Mouse (Mus musculus) stomach, embryonic 16.5 days (tissue): ENCODE data around the gene Krt17. TPM values are rescaled to one million over a fixed set of nuclear protein-coding genes. Genes with fewer than 3 reads are reported as not detected.

Experiments
- ATAC-seq: fragments of 200-750 bp; cut with Nextera tagmentation; 2 replicates; pipeline ENCODE4 v1.8.0; 2017; ENCODE audit warnings: moderate number of reproducible peaks, moderate TSS enrichment; ENCODE audit not compliant: insufficient read depth, low FRiP score
- H3K27ac ChIP-seq: fragments of 300-500 bp; sonication (generic); 2 replicates; pipeline ENCODE4 v1.5.1; 2014; ENCODE audit warnings: low read length
- H3K27me3 ChIP-seq: fragments of 300-500 bp; sonication (generic); 2 replicates; pipeline ENCODE4 v1.6.1; 2014; ENCODE audit warnings: low read length, control low read depth, mixed read lengths; ENCODE audit not compliant: control insufficient read depth, insufficient read depth
- H3K36me3 ChIP-seq: fragments of 300-500 bp; sonication (generic); 2 replicates; pipeline ENCODE4 v1.6.1; 2014; ENCODE audit warnings: low read length; ENCODE audit not compliant: control insufficient read depth, insufficient read depth
- H3K4me1 ChIP-seq: fragments of 300-500 bp; sonication (generic); 2 replicates; pipeline ENCODE4 v1.6.1; 2014; ENCODE audit warnings: low read length, control low read depth, mixed read lengths; ENCODE audit not compliant: control insufficient read depth, insufficient read depth
- H3K4me2 ChIP-seq: fragments of 300-500 bp; sonication (generic); 2 replicates; pipeline ENCODE4 v1.6.1; 2014; ENCODE audit warnings: low read depth, low read length, mixed read lengths
- H3K4me3 ChIP-seq: fragments of 300-500 bp; sonication (generic); replicated peaks from 2 replicates; pipeline ENCODE4 v1.5.1; 2014; ENCODE audit warnings: mild to moderate bottlenecking, low read length
- H3K9ac ChIP-seq: fragments of 300-500 bp; sonication (generic); 2 replicates; pipeline ENCODE4 v1.6.1; 2014; ENCODE audit warnings: low read length
- H3K9me3 ChIP-seq: fragments of 300-500 bp; sonication (generic); replicated peaks from 2 replicates; pipeline ENCODE4 v1.6.1; 2016; ENCODE audit warnings: low read length, control low read depth; ENCODE audit not compliant: control insufficient read depth
- WGBS: fragments of 180-500 bp; shearing (Covaris S2); extraction: QIAGEN DNeasy Blood & Tissue Kit; methylation state at CpG from one replicate; pipeline ENCODE4 v1.1.7; 2014; 5-methylcytosine and 5-hydroxymethylcytosine counted together
- polyA plus RNA-seq: library from polyadenylated mRNA; unstranded; fragments of >200 nt; fragmentation: Nextera tagmentation; extraction: Ambion mirVana; gene quantifications from 2 replicates; pipeline ENCODE4 v1.2.1, GENCODE M21; 2015

Gene Krt17
- polyA plus RNA-seq, 1 experiment from 2014 or later: 34.0 TPM

- WGBS: 52% methylated on average over 7 of the region's 7 CpGs
- ATAC-seq: no peak
Observed at GRCm38 (mm10) chr11:100274719-100275118, 13.9 kb upstream of the Krt17 start.

GRCm38 (mm10) chr11:100271878-100272277, 11.0 kb upstream of the Krt17 start:
- ATAC-seq: no peak
- WGBS: 86% methylated on average over 1 of the region's 1 CpGs
- H3K4me2 ChIP-seq: no peak overlapping the region

More at GRCm38 (mm10) chr11:100274719-100275118, 13.9 kb upstream of the Krt17 start:
- peaks cover 3% of the 10 kb centered on the region; the same call in 1 of the 2 replicates for H3K4me1 ChIP-seq
- H3K9ac ChIP-seq: no peak overlapping the region
- no peak overlapping the region for H3K27ac ChIP-seq
- no peaks in the 10 kb centered on the region for H3K27me3 ChIP-seq
- H3K4me2 ChIP-seq: no peak overlapping the region
- no peak overlapping the region for H3K4me3 ChIP-seq
- no peaks in the 10 kb centered on the region for H3K36me3 ChIP-seq
- no peaks in the 10 kb centered on the region for H3K9me3 ChIP-seq

GRCm38 (mm10) chr11:100269821-100270332, 9.0 kb upstream of the Krt17 start, which contains the start of gene Krt42:
Gene Krt42 (minus strand): TSS chr11:100269871.
- H3K4me3 ChIP-seq: no peak within 1 kb of the TSS
- H3K36me3 ChIP-seq: no peaks in the 10 kb centered on the region
- no peaks in the 10 kb centered on the region for H3K9me3 ChIP-seq
- no peak within 1 kb of the TSS for H3K27ac ChIP-seq
- no peak within 1 kb of the TSS for H3K4me2 ChIP-seq
- ATAC-seq: no peak
- H3K27me3 ChIP-seq: no peaks in the 10 kb centered on the region
- peaks cover 3% of the 10 kb centered on the region; the same call in 1 of the 2 replicates for H3K4me1 ChIP-seq
- WGBS: 86% methylated on average over 7 of the region's 7 CpGs
- H3K9ac ChIP-seq: no peak within 1 kb of the TSS

More at GRCm38 (mm10) chr11:100271878-100272277, 11.0 kb upstream of the Krt17 start:
- Histone ChIP-seq H3K9ac (no peak overlapping the region), H3K4me1 (peaks cover 3% of the 10 kb centered on the region; the same call in 1 of the 2 replicates), H3K36me3 (no peaks in the 10 kb centered on the region), H3K27ac (no peak overlapping the region), H3K27me3 (no peaks in the 10 kb centered on the region), H3K4me3 (no peak overlapping the region), H3K9me3 (no peaks in the 10 kb centered on the region)

GRCm38 (mm10) chr11:100262058-100262980, 1.5 kb upstream of the Krt17 start:
- Histone ChIP-seq H3K4me1 (peaks cover 8% of the 10 kb centered on the region; the same call in 1 of the 2 replicates), H3K27me3 (no peaks in the 10 kb centered on the region), H3K9ac (no peak overlapping the region), H3K9me3 (no peaks in the 10 kb centered on the region), H3K27ac (peak overlapping the region; percentile 69), H3K4me2 (no peak overlapping the region), H3K4me3 (no peak overlapping the region), H3K36me3 (no peaks in the 10 kb centered on the region)
- 25% methylated on average over 13 of the region's 13 CpGs for WGBS
- peak; percentile 64 for ATAC-seq

- Histone ChIP-seq H3K4me1 (peaks cover 8% of the 10 kb centered on the region; the same call in 1 of the 2 replicates), H3K36me3 (no peaks in the 10 kb centered on the region), H3K9me3 (no peaks in the 10 kb centered on the region), H3K4me3 (no peak overlapping the region), H3K4me2 (no peak overlapping the region), H3K27me3 (no peaks in the 10 kb centered on the region), H3K9ac (no peak overlapping the region), H3K27ac (peak overlapping the region; percentile 69)
- WGBS: 70% methylated on average over 9 of the region's 9 CpGs
- 0 out of 2 replicates have a peak, but pooled peaks have one; percentile 30 for ATAC-seq
Observed at GRCm38 (mm10) chr11:100261235-100261605, 391 bp upstream of the Krt17 start.

GRCm38 (mm10) chr11:100259079-100259478, 1.8 kb downstream of the Krt17 start:
- Histone ChIP-seq H3K4me3 (no peak overlapping the region), H3K27me3 (no peaks in the 10 kb centered on the region), H3K36me3 (no peaks in the 10 kb centered on the region), H3K4me1 (peaks cover 8% of the 10 kb centered on the region; the same call in 1 of the 2 replicates), H3K9me3 (no peaks in the 10 kb centered on the region), H3K27ac (no peak overlapping the region), H3K4me2 (no peak overlapping the region), H3K9ac (no peak overlapping the region)
- 88% methylated on average over 9 of the region's 9 CpGs for WGBS
- no peak for ATAC-seq

- Histone ChIP-seq H3K27me3 (no peaks in the 10 kb centered on the region), H3K4me2 (no peak overlapping the region), H3K27ac (no peak overlapping the region), H3K9ac (no peak overlapping the region), H3K4me3 (no peak overlapping the region), H3K4me1 (peaks cover 8% of the 10 kb centered on the region; the same call in 1 of the 2 replicates), H3K9me3 (no peaks in the 10 kb centered on the region), H3K36me3 (no peaks in the 10 kb centered on the region)
- WGBS: 79% methylated on average over 1 of the region's 1 CpGs
- no peak for ATAC-seq
Observed at GRCm38 (mm10) chr11:100257967-100258366, 2.9 kb downstream of the Krt17 start.

- no peaks in the 10 kb centered on the region for H3K36me3 ChIP-seq
- no peak overlapping the region for H3K9ac ChIP-seq
- no peak overlapping the region for H3K4me2 ChIP-seq
- WGBS: 91% methylated on average over 6 of the region's 6 CpGs
- no peaks in the 10 kb centered on the region for H3K4me1 ChIP-seq
- no peaks in the 10 kb centered on the region for H3K9me3 ChIP-seq
- ATAC-seq: no peak
- no peaks in the 10 kb centered on the region for H3K27me3 ChIP-seq
- no peak overlapping the region for H3K27ac ChIP-seq
- H3K4me3 ChIP-seq: no peak overlapping the region
Observed at GRCm38 (mm10) chr11:100255514-100255913, 5.3 kb downstream of the Krt17 start.
